24 mouse cellular contexts compared by ENCODE assay signal in genomic region chr17:44707956-44708355, GRCm38 (mm10).
"Had no signal": no experiment of that assay in that cellular context is flagged by ENCODE, and none has a peak within 500 bp of the region (broad histone marks: within the 10 kb centered on the region; RNA-seq: fewer than 3 reads in every experiment).

No protein-coding gene starts in this region.

- H3K4me1 ChIP-seq: heart, embryonic 10.5 days; liver, embryonic 12.5 days had no signal

- H3K36me3 ChIP-seq: heart, embryonic 10.5 days; heart, embryonic 12.5 days; hindbrain, embryonic 13.5 days; hindbrain, embryonic 15.5 days; kidney, embryonic 15.5 days; limb, embryonic 13.5 days; limb, embryonic 15.5 days; liver, embryonic 12.5 days had no signal

- H3K27me3 ChIP-seq: heart, embryonic 12.5 days; hindbrain, embryonic 13.5 days; hindbrain, embryonic 15.5 days; kidney, embryonic 15.5 days; limb, embryonic 15.5 days; liver, embryonic 12.5 days had no signal

- H3K4me3 ChIP-seq: heart, embryonic 10.5 days; heart, embryonic 12.5 days; hindbrain, embryonic 13.5 days; hindbrain, embryonic 15.5 days; kidney, embryonic 15.5 days; limb, embryonic 13.5 days; limb, embryonic 15.5 days; liver, embryonic 12.5 days had no signal

- H3K9ac ChIP-seq: heart, embryonic 12.5 days; hindbrain, embryonic 13.5 days; hindbrain, embryonic 15.5 days; kidney, embryonic 15.5 days; limb, embryonic 13.5 days; limb, embryonic 15.5 days; liver, embryonic 12.5 days had no signal

- ATAC-seq: hindbrain, postnatal 0 days; intestine, embryonic 16.5 days; liver, embryonic 12.5 days had no signal

- H3K4me2 ChIP-seq: heart, embryonic 12.5 days; hindbrain, embryonic 13.5 days; hindbrain, embryonic 15.5 days; kidney, embryonic 15.5 days; limb, embryonic 13.5 days; limb, embryonic 15.5 days; liver, embryonic 12.5 days had no signal

- H3K27ac ChIP-seq: heart, embryonic 10.5 days; hindbrain, embryonic 13.5 days; hindbrain, embryonic 15.5 days; hindbrain, postnatal 0 days; kidney, postnatal 0 days; limb, embryonic 13.5 days; limb, embryonic 15.5 days; liver, embryonic 12.5 days had no signal

- H3K9me3 ChIP-seq: heart, embryonic 10.5 days; heart, embryonic 12.5 days; hindbrain, embryonic 13.5 days; hindbrain, embryonic 15.5 days; kidney, embryonic 15.5 days; limb, embryonic 13.5 days; limb, embryonic 15.5 days; liver, embryonic 12.5 days had no signal

- DNase-seq: gastrocnemius, postnatal 14 days; gastrocnemius, postnatal 36 days; heart, adult 18-20 months; heart, postnatal 14 days; heart, postnatal 36 days; kidney, adult 11 months; kidney, adult 2 months; kidney, adult 9 months; kidney, postnatal 14 days; kidney, postnatal 36 days; layer of hippocampus, adult 9-11 months; layer of hippocampus, postnatal 36 days; left cerebral cortex, postnatal 4 days had no signal
